21 mouse cellular contexts compared by ENCODE assay signal in genomic region chr13:23856401-23856800, GRCm38 (mm10). TPM values are rescaled to one million over a fixed set of nuclear protein-coding genes. Genes with fewer than 3 reads are reported as not detected.
DNase-seq lines count a peak whose midpoint lies in the region; ATAC-seq and TF ChIP-seq lines count a peak whose summit lies in the region.
"Had no signal": no experiment of that assay in that cellular context is flagged by ENCODE, and none has a peak within 500 bp of the region (broad histone marks: within the 10 kb centered on the region; RNA-seq: fewer than 3 reads in every experiment).

No protein-coding gene starts in this region.

- no peak overlapping the region for H3K4me3 ChIP-seq in kidney, adult 2 months (ENCODE audit: insufficient read depth, low read depth, low read length)
- H3K4me3 ChIP-seq in forebrain, embryonic 16.5 days (replicated peaks; ENCODE audit: low read length), result no peak overlapping the region
- H3K4me3 ChIP-seq: embryonic facial prominence, embryonic 10.5 days; embryonic facial prominence, embryonic 12.5 days; forebrain, embryonic 13.5 days; forebrain, embryonic 15.5 days had no signal

- WGBS in kidney, adult 2 months, result 56% methylated on average over 3 of the region's 3 CpGs
- 63% methylated on average over 3 of the region's 3 CpGs for WGBS in forebrain, embryonic 16.5 days

- no peaks in the 10 kb centered on the region for H3K9me3 ChIP-seq in forebrain, embryonic 16.5 days (ENCODE audit: control insufficient read depth, low read length)
- H3K9me3 ChIP-seq: embryonic facial prominence, embryonic 10.5 days; embryonic facial prominence, embryonic 12.5 days; forebrain, embryonic 13.5 days; forebrain, embryonic 15.5 days had no signal

- peak overlapping the region; percentile 11; the same call in 1 of the 2 replicates for H3K27ac ChIP-seq in kidney, adult 2 months (ENCODE audit: insufficient read depth, low read depth, low read length)
- H3K27ac ChIP-seq in forebrain, embryonic 16.5 days (ENCODE audit: low read length), result no peak overlapping the region
- H3K27ac ChIP-seq: embryonic facial prominence, embryonic 10.5 days; embryonic facial prominence, embryonic 12.5 days; forebrain, embryonic 13.5 days; forebrain, embryonic 15.5 days had no signal

- peaks cover 15% of the 10 kb centered on the region for H3K36me3 ChIP-seq in kidney, adult 2 months (ENCODE audit: control insufficient read depth, insufficient read depth, low read length)
- no peaks in the 10 kb centered on the region for H3K36me3 ChIP-seq in forebrain, embryonic 16.5 days (ENCODE audit: control insufficient read depth, insufficient read depth)
- H3K36me3 ChIP-seq: embryonic facial prominence, embryonic 10.5 days; embryonic facial prominence, embryonic 12.5 days; forebrain, embryonic 15.5 days had no signal

- no peak for DNase-seq in kidney, adult 2 months
- no peak for DNase-seq in kidney, adult 18-20 months
- DNase-seq in right cerebral cortex, adult 18-20 months, result peak; percentile 8
- DNase-seq in right cerebral cortex, postnatal 25 days, result no peak
- DNase-seq in telencephalon, adult 2 months (ENCODE audit: low read depth, low spot score), result peak; percentile 21
- DNase-seq: adrenal gland, adult 2 months; adrenal gland, postnatal 10 days; adrenal gland, postnatal 25 days; cerebellum, adult 11-12 months; cerebellum, adult 2 months; cerebellum, adult 9-10 months; cerebellum, postnatal 25 days had no signal

- no peak for ATAC-seq in forebrain, embryonic 16.5 days
- ATAC-seq: forebrain, embryonic 13.5 days; forebrain, embryonic 15.5 days had no signal

- TF ChIP-seq POLR2A in kidney, adult 2 months (IDR thresholded peaks at IDR 0.05; ENCODE audit: low read depth, low read length), result no peak

- no peak overlapping the region for H3K9ac ChIP-seq in forebrain, embryonic 16.5 days (replicated peaks; ENCODE audit: low read depth, low read length)
- H3K9ac ChIP-seq: embryonic facial prominence, embryonic 12.5 days; forebrain, embryonic 13.5 days; forebrain, embryonic 15.5 days had no signal

- H3K4me1 ChIP-seq in kidney, adult 2 months (ENCODE audit: control insufficient read depth, insufficient read depth, low read length), result peaks cover 9% of the 10 kb centered on the region; the same call in 1 of the 2 replicates
- H3K4me1 ChIP-seq in forebrain, embryonic 16.5 days (replicated peaks; ENCODE audit: control insufficient read depth, insufficient read depth, low read length), result no peaks in the 10 kb centered on the region
- H3K4me1 ChIP-seq: embryonic facial prominence, embryonic 10.5 days; embryonic facial prominence, embryonic 12.5 days; forebrain, embryonic 13.5 days; forebrain, embryonic 15.5 days had no signal

- H3K4me2 ChIP-seq in forebrain, embryonic 16.5 days (ENCODE audit: low read length), result no peak overlapping the region
- H3K4me2 ChIP-seq: embryonic facial prominence, embryonic 12.5 days; forebrain, embryonic 13.5 days; forebrain, embryonic 15.5 days had no signal

- no peak for TF ChIP-seq CTCF in kidney, adult 2 months (conservative IDR thresholded peaks at IDR 0.05; ENCODE audit: insufficient read depth, insufficient read length, low read depth, low read length)

- no peaks in the 10 kb centered on the region for H3K27me3 ChIP-seq in kidney, adult 2 months (replicated peaks; ENCODE audit: control insufficient read depth, insufficient read depth, low read length)
- no peaks in the 10 kb centered on the region for H3K27me3 ChIP-seq in forebrain, embryonic 16.5 days (replicated peaks; ENCODE audit: control insufficient read depth, insufficient read depth, low read length)
- H3K27me3 ChIP-seq: embryonic facial prominence, embryonic 12.5 days; forebrain, embryonic 13.5 days; forebrain, embryonic 15.5 days had no signal

RNA-seq across cellular contexts. Expression of gene Slc17a1, which starts 11.1 kb away (rescaled TPM):
- 284 and 312 TPM in 2 replicates for polyA plus RNA-seq in kidney, adult 2 months (2012; rRNA removed)
- not detected in 2 replicates for polyA plus RNA-seq in forebrain, embryonic 16.5 days (2015; fragmentation: Nextera tagmentation; extraction: Ambion mirVana)
- polyA plus RNA-seq: adrenal gland, adult 2 months; C2C12; cerebellum, adult 2 months; cortical plate, adult 2 months; embryonic facial prominence, embryonic 10.5 days; embryonic facial prominence, embryonic 12.5 days; embryonic facial prominence, embryonic 14.5 days; forebrain, embryonic 11.5 days; forebrain, embryonic 13.5 days; forebrain, embryonic 15.5 days had no signal

RNA-seq across cellular contexts. Expression of gene Slc17a3, which starts 17.2 kb away (rescaled TPM):
- 142 and 150 TPM in 2 replicates for polyA plus RNA-seq in kidney, adult 2 months (2012; rRNA removed)
- not detected in 2 replicates for polyA plus RNA-seq in forebrain, embryonic 16.5 days (2015; fragmentation: Nextera tagmentation; extraction: Ambion mirVana)
- polyA plus RNA-seq: adrenal gland, adult 2 months; C2C12; cortical plate, adult 2 months; embryonic facial prominence, embryonic 10.5 days; embryonic facial prominence, embryonic 12.5 days; forebrain, embryonic 11.5 days; forebrain, embryonic 13.5 days; forebrain, embryonic 15.5 days had no signal

RNA-seq across cellular contexts. Expression of gene Slc17a2, which starts 49.6 kb away (rescaled TPM):
- polyA plus RNA-seq in kidney, adult 2 months (2012; rRNA removed), result 6.9 and 13.7 TPM in 2 replicates
- not detected in 2 replicates for polyA plus RNA-seq in forebrain, embryonic 16.5 days (2015; fragmentation: Nextera tagmentation; extraction: Ambion mirVana)
- polyA plus RNA-seq: C2C12; cerebellum, adult 2 months; cortical plate, adult 2 months; embryonic facial prominence, embryonic 10.5 days; embryonic facial prominence, embryonic 12.5 days; embryonic facial prominence, embryonic 14.5 days; forebrain, embryonic 11.5 days; forebrain, embryonic 13.5 days; forebrain, embryonic 15.5 days had no signal

RNA-seq across cellular contexts. Expression of gene Slc17a4, which starts 58.4 kb away (rescaled TPM):
- 2.6 and 2.8 TPM in 2 replicates for polyA plus RNA-seq in kidney, adult 2 months (2012; rRNA removed)
- polyA plus RNA-seq in forebrain, embryonic 16.5 days (2015; fragmentation: Nextera tagmentation; extraction: Ambion mirVana), result not detected in 2 replicates
- polyA plus RNA-seq: C2C12; cerebellum, adult 2 months; cortical plate, adult 2 months; embryonic facial prominence, embryonic 10.5 days; embryonic facial prominence, embryonic 12.5 days; forebrain, embryonic 11.5 days; forebrain, embryonic 13.5 days; forebrain, embryonic 15.5 days had no signal

Comparison
In these comparisons a context has a peak if more than half of its experiments do, and no peak if none do; other contexts are left out.
1. DNase-seq: peak in right cerebral cortex, adult 18-20 months (single experiment) and telencephalon, adult 2 months (single experiment); none in kidney, adult 2 months (single experiment), kidney, adult 18-20 months (single experiment) and right cerebral cortex, postnatal 25 days (single experiment).
2. RNA of gene Slc17a1, which starts 11.1 kb away (polyA plus RNA-seq): 284 to 312 TPM in kidney, adult 2 months; not detected in forebrain, embryonic 16.5 days; every median in the first group is over 100 times any median in the second.
3. RNA of gene Slc17a3, which starts 17.2 kb away (polyA plus RNA-seq): 142 to 150 TPM in kidney, adult 2 months; not detected in forebrain, embryonic 16.5 days; every median in the first group is over 100 times any median in the second.